Mouse (Mus musculus) heart, embryonic 15.5 days (tissue): ENCODE measurements around the gene Rgcc. TPM values are rescaled to one million over a fixed set of nuclear protein-coding genes. Genes with fewer than 3 reads are reported as not detected.

Experiments
- ATAC-seq: fragments of 200-750 bp; cut with Nextera tagmentation; replicated peaks from 2 replicates; pipeline ENCODE4 v1.8.0; 2017; ENCODE audit warnings: low read depth, moderate TSS enrichment; ENCODE audit not compliant: insufficient number of reproducible peaks, insufficient read depth, low FRiP score
- H3K27ac ChIP-seq: fragments of 300-500 bp; sonication (generic); 2 replicates; pipeline ENCODE4 v1.5.1; 2015; ENCODE audit warnings: mild to moderate bottlenecking, inconsistent platforms
- H3K27me3 ChIP-seq: fragments of 300-500 bp; sonication (generic); 2 replicates; pipeline ENCODE4 v1.6.1; 2015; ENCODE audit warnings: inconsistent platforms
- H3K36me3 ChIP-seq: fragments of 300-500 bp; sonication (generic); 2 replicates; pipeline ENCODE4 v1.6.1; 2015; ENCODE audit warnings: mild to moderate bottlenecking, inconsistent platforms
- H3K4me1 ChIP-seq: fragments of 300-500 bp; sonication (generic); replicated peaks from 2 replicates; pipeline ENCODE4 v1.6.1; 2015; ENCODE audit warnings: inconsistent platforms
- H3K4me2 ChIP-seq: fragments of 300-500 bp; sonication (generic); 2 replicates; pipeline ENCODE4 v1.6.1; 2015; ENCODE audit warnings: inconsistent platforms, mild to moderate bottlenecking, moderate library complexity
- H3K4me3 ChIP-seq: fragments of 300-500 bp; sonication (generic); 2 replicates; pipeline ENCODE4 v1.5.1; 2015; ENCODE audit warnings: mild to moderate bottlenecking, inconsistent platforms
- H3K9ac ChIP-seq: fragments of 300-500 bp; sonication (generic); 2 replicates; pipeline ENCODE4 v1.6.1; 2015; ENCODE audit warnings: mild to moderate bottlenecking, inconsistent platforms
- H3K9me3 ChIP-seq: fragments of 300-500 bp; sonication (generic); replicated peaks from 2 replicates; pipeline ENCODE4 v1.6.1; 2016; ENCODE audit warnings: inconsistent platforms
- WGBS: fragments of 180-500 bp; shearing (Covaris S2); methylation state at CpG from one replicate; pipeline ENCODE4 v1.1.7; 2015; ENCODE audit warnings: mixed read lengths; 5-methylcytosine and 5-hydroxymethylcytosine counted together
- polyA plus RNA-seq: library from polyadenylated mRNA; unstranded; fragments of >200 nt; fragmentation: Nextera tagmentation; extraction: Ambion mirVana; gene quantifications from 2 replicates; pipeline ENCODE4 v1.2.1, GENCODE M21; 2015

Gene Rgcc
- polyA plus RNA-seq, 1 experiment from 2014 or later = 23.8 TPM

DNA sequence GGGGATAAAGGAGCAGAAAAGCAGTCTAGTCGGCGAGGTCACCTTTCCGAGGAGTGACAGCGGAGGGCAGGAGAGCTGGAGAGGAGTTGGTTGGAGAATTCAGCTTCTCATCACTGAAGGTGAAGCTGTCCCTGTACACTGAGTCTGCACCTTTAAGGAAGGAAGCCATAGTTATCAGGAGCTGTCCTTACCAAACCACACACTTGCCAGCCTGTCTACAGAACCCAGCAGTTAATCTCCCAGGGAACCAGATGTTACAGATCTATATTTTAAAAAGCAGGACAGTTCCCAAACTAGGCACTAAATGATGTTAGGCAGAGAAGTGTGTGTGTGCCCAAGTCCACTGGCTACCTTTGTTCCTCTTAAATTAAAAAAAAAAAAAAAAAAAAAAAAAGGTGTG, 9.8 kb downstream of the Rgcc start:
- H3K9me3 ChIP-seq = no peaks in the 10 kb centered on the region
- H3K4me1 ChIP-seq = peaks cover 23% of the 10 kb centered on the region
- no peak for ATAC-seq
- no peak overlapping the region for H3K27ac ChIP-seq
- 90% methylated on average over 4 of the region's 4 CpGs for WGBS
- H3K4me2 ChIP-seq = no peak overlapping the region
- no peaks in the 10 kb centered on the region for H3K27me3 ChIP-seq
- H3K36me3 ChIP-seq = no peaks in the 10 kb centered on the region
- H3K4me3 ChIP-seq = no peak overlapping the region
- no peak overlapping the region for H3K9ac ChIP-seq

DNA sequence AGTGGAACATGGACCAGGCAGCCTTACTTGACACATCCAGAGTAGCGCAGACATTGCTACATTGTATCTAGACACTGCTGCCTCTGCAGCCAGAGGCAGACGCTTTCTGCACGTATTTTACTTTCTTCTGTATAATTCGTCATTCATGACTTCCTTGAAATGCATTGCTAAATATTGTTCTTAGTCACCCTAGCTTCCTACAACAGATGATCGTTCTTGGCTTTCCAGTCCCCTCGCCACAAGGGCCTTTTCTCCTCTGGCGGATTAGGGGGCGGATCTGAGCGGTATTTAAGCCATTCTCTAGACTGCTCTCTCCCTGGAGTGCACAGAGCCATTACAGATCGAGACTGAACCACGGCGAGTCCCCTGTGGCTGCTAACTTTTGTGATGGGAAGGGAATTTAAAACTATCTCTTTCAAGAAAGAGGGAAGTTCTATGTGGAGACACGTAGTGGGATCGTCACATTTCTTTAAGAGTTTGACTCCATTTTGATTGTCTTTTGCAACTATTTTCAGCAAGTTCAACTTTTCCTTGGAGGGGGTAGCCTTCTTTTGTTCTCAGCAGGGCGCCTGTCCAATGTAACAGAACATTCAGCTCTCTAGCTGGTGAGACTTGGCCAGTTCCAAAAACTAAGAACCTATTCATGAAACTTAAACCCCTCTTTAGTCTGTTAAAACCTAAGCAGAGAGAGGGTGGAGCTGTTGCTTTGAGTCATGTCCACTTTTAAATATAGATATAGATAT, 10.6 kb downstream of the Rgcc start:
- Histone ChIP-seq H3K9ac (no peak overlapping the region), H3K27me3 (no peaks in the 10 kb centered on the region), H3K4me2 (peak overlapping the region; percentile 19; the same call in 1 of the 2 replicates), H3K27ac (no peak overlapping the region), H3K4me3 (no peak overlapping the region), H3K4me1 (peaks cover 23% of the 10 kb centered on the region), H3K36me3 (no peaks in the 10 kb centered on the region), H3K9me3 (no peaks in the 10 kb centered on the region)
- WGBS = 54% methylated on average over 15 of the region's 15 CpGs
- no peak for ATAC-seq

DNA sequence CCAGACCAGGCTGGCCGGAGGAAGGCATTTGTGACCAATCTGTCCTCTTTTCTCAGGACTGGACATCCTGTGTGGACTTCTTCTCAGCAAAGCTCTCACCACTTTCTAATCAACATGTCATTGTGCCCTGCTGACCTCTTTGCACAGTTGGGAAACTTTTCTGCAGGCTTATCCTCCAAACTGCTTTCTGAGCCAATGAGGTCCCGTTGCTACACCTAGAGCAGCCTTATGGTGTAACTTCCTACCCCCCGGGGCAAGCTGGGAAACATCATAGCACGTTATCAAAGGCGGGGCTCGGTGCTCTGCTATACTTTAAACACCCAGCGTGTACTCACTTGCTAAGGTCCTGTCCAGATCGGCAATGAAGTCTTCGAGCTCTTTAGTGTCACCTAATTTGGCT, 11.5 kb downstream of the Rgcc start:
- ATAC-seq = 0 out of 2 replicates have a peak, but pooled peaks have one; percentile 16

DNA sequence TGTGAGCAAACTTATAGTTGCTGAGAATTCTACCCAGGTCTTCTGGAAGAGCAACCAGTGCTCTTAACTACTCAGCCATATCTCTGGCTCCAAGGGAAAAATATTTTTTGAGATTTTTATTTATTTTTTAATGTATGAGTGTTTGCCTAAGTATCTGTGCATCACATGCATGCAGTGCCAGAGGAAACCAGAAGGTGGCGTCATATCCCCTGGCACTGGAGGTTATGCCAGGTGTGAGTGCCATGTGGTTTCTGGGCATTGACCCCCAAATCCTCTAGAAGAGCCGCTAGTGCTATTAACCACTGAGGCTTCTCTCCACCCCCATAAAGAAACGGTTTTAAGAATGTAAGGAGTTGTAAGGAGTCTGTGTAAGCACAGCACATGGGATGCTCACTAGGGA, 13.2 kb downstream of the Rgcc start:
- H3K36me3 ChIP-seq = no peaks in the 10 kb centered on the region
- H3K4me1 ChIP-seq = peaks cover 21% of the 10 kb centered on the region
- H3K27me3 ChIP-seq = no peaks in the 10 kb centered on the region
- H3K4me3 ChIP-seq = no peak overlapping the region
- ATAC-seq = no peak
- 65% methylated on average over 3 of the region's 3 CpGs for WGBS
- H3K9me3 ChIP-seq = no peaks in the 10 kb centered on the region
- H3K9ac ChIP-seq = no peak overlapping the region
- no peak overlapping the region for H3K4me2 ChIP-seq
- no peak overlapping the region for H3K27ac ChIP-seq

More for the DNA sequence above, 11.5 kb downstream of the Rgcc start:
- peak overlapping the region; percentile 6; the same call in 1 of the 2 replicates for H3K4me2 ChIP-seq
- H3K9me3 ChIP-seq = no peaks in the 10 kb centered on the region
- no peak overlapping the region for H3K27ac ChIP-seq
- H3K4me3 ChIP-seq = no peak overlapping the region
- no peaks in the 10 kb centered on the region for H3K36me3 ChIP-seq
- H3K9ac ChIP-seq = no peak overlapping the region
- WGBS = 21% methylated on average over 9 of the region's 9 CpGs
- H3K4me1 ChIP-seq = peaks cover 23% of the 10 kb centered on the region
- H3K27me3 ChIP-seq = no peaks in the 10 kb centered on the region

DNA sequence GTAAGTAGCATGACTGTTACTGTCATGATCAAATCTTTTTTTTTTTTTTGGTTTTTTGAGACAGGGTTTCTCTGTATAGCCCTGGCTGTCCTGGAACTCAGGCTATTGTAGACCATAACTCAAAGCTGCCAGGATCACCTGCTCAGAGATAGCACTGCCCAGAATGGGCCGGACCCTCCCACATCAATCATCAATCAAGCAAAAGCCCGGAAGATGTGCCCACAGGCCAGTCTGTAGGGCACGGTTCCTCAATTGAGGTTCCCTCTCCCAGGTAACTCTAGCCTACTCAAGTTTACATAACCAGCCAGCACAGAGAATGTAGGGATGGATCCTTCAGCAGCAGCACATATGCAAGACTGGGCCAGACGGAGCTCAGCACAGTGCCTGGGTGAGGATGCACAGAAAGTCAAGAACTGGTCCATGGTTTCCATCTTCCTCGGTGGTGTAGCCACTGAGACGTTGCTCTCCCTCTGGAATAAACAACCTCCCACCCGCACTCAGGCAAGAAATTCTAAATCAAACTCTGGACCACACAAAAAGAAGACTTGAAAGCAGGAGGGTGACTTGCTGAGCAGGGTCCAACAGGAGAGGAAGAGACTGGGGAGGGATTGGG, 14.1 kb downstream of the Rgcc start:
- no peak for ATAC-seq
- Histone ChIP-seq H3K4me1 (peaks cover 15% of the 10 kb centered on the region), H3K4me3 (no peak overlapping the region), H3K9ac (no peak overlapping the region), H3K27ac (no peak overlapping the region), H3K36me3 (no peaks in the 10 kb centered on the region), H3K4me2 (no peak overlapping the region), H3K27me3 (no peaks in the 10 kb centered on the region), H3K9me3 (no peaks in the 10 kb centered on the region)
- WGBS = 86% methylated on average over 7 of the region's 7 CpGs

DNA sequence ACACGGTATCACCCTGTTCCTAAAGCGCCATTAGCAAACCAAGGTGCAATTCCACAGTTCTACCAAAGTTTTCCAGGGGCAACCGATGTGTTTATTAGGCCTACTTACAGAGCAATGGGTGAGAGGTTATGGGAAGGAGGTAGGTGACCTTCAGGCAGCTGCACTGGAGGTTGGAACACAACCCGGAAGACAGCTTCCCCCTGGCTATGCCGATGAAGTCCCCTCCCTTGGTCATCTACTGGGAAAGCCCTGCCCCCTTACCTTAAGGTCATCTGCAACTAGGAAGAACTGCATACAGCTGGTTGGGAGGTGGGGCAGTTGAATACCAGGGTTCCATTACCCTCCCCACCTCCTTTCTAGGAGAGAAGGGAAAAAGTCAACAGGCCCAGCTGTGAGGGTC, 15.9 kb downstream of the Rgcc start:
- peaks cover 9% of the 10 kb centered on the region; the same call in 1 of the 2 replicates for H3K4me1 ChIP-seq
- 84% methylated on average over 5 of the region's 5 CpGs for WGBS
- H3K4me2 ChIP-seq = no peak overlapping the region
- no peak overlapping the region for H3K4me3 ChIP-seq
- ATAC-seq = no peak
- H3K9ac ChIP-seq = no peak overlapping the region
- H3K9me3 ChIP-seq = no peaks in the 10 kb centered on the region
- H3K27ac ChIP-seq = no peak overlapping the region
- no peaks in the 10 kb centered on the region for H3K36me3 ChIP-seq
- H3K27me3 ChIP-seq = no peaks in the 10 kb centered on the region

DNA sequence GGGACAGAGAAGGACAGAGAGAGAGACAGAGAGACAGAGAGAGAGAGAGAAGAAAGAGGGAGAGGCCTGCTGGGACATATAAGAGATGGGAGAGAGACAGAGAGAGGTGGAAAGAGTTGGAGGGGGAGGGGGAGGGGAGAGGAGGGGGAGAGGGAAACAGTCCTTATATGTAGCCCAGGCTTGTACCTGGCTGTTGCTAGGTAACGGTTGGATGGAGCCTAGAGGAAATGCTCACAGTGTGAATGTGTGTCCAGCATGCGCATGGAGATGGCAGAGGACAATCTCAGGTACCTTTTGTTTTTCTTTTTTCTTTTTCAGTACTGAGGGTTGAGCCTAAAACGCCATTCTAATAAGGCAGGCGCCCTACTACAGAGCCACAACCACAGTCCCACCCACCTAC, 16.8 kb downstream of the Rgcc start:
- H3K4me1 ChIP-seq = peaks cover under 1% of the 10 kb centered on the region; the same call in 1 of the 2 replicates
- no peak overlapping the region for H3K27ac ChIP-seq
- ATAC-seq = no peak
- H3K27me3 ChIP-seq = no peaks in the 10 kb centered on the region
- H3K4me2 ChIP-seq = no peak overlapping the region
- H3K9ac ChIP-seq = no peak overlapping the region
- H3K36me3 ChIP-seq = no peaks in the 10 kb centered on the region
- no peak overlapping the region for H3K4me3 ChIP-seq
- 83% methylated on average over 4 of the region's 4 CpGs for WGBS
- H3K9me3 ChIP-seq = no peaks in the 10 kb centered on the region

DNA sequence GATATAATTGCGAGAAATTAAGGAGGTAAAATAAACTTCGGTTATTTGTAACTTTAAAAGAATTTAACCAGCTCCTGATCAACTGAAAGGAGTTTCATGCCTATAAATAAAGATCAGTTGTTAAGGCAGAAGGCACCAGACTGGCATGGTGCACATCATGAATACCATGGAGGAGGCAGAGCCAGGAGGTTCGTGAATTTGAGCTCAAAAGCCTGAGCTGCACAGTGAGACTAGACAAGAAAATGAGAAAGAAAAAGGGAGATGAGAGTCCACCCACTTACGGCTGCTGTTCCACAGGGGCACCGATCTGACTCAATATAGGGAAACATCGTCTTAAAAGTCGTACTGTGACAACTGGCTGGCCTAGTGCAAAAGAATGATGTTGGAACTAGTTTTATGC, 17.5 kb downstream of the Rgcc start:
- Histone ChIP-seq H3K36me3 (no peaks in the 10 kb centered on the region), H3K4me1 (no peaks in the 10 kb centered on the region), H3K9ac (no peak overlapping the region), H3K27me3 (no peaks in the 10 kb centered on the region), H3K27ac (no peak overlapping the region), H3K4me3 (no peak overlapping the region), H3K9me3 (no peaks in the 10 kb centered on the region), H3K4me2 (no peak overlapping the region)
- no peak for ATAC-seq
- WGBS = 93% methylated on average over 7 of the region's 7 CpGs

DNA sequence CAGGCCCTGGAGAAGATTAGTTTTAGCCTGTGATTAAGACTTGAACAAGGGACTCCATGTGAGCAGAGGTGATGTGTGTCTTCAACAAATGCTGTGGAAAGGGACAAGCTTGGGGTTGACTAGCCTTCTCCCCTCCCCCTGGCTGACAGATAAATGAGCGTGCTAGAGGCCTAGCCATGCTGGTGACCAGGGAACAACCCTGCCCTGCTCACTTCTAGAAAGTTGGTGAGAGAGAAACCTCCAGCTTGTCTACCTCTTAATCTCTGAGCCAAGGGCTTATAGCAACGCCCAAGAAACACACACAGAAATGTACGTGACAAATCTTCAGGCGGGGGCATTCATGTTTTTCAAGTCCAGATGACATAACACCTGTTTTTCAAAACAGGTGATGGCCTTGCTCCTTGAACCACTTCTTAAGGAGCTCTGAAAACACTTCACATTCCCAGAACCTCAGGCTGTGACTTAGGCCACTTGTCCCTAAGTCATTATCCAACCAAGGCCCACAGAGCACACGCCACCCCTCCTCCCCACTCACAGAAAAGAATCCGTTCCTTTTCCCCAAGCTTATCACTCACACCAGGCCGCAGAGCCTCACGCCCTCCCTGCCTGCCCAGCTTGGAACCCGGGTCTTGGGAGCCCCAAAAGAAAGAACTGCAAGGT, 19.4 kb downstream of the Rgcc start:
- Histone ChIP-seq H3K4me3 (no peak overlapping the region), H3K27ac (no peak overlapping the region), H3K4me2 (no peak overlapping the region), H3K9ac (no peak overlapping the region), H3K36me3 (no peaks in the 10 kb centered on the region), H3K27me3 (no peaks in the 10 kb centered on the region), H3K9me3 (no peaks in the 10 kb centered on the region), H3K4me1 (peaks cover 10% of the 10 kb centered on the region; the same call in 1 of the 2 replicates)
- no peak for ATAC-seq
- 77% methylated on average over 9 of the region's 9 CpGs for WGBS

DNA sequence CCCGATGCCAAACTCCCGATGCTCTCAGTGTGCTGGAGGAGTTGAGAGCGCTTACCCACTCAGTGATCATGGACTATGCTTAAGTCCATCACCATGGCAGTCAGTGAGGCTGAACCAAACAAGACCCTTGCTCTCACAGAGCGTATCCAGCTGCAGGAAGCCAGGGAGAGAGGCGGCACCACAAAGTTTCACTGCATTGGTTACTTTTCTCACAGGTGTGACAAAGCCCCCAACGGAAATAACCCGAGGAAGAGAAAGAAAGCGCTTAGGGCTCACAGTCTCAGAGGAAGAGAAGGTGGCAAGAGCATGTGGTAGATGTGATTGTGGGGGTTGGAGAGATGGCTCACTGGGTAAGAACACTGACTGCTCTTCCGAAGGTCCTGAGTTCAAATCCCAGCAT, 21.0 kb downstream of the Rgcc start:
- no peak for ATAC-seq

DNA sequence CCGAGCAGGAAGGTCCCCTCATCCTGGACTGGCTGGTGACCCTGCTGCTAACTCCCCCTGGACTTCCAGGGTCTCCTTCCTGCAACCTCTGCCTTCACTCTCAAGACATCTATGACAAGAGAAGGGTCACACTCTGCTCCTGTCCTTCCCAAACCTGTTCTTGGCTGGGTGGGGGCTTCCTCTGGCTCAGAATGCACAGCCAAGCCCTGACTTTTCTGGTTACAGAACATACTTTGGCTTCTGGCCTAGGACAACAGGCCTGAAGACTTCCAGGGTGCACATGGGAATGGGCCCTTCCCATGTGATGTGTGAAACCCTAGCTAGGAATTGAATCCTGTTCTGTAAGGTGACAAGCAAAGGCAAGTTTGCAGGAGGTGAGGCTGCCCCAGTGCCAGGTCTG, 22.0 kb downstream of the Rgcc start:
- Histone ChIP-seq H3K9ac (no peak overlapping the region), H3K27me3 (no peaks in the 10 kb centered on the region), H3K4me2 (no peak overlapping the region), H3K9me3 (no peaks in the 10 kb centered on the region), H3K27ac (no peak overlapping the region), H3K4me3 (no peak overlapping the region), H3K36me3 (no peaks in the 10 kb centered on the region), H3K4me1 (peaks cover 16% of the 10 kb centered on the region)
- WGBS = 67% methylated on average over 1 of the region's 1 CpGs
- no peak for ATAC-seq

More for the DNA sequence above, 21.0 kb downstream of the Rgcc start:
- H3K9me3 ChIP-seq = no peaks in the 10 kb centered on the region
- 77% methylated on average over 9 of the region's 9 CpGs for WGBS
- H3K36me3 ChIP-seq = no peaks in the 10 kb centered on the region
- peaks cover 12% of the 10 kb centered on the region for H3K4me1 ChIP-seq
- H3K4me3 ChIP-seq = no peak overlapping the region
- no peaks in the 10 kb centered on the region for H3K27me3 ChIP-seq
- no peak overlapping the region for H3K9ac ChIP-seq
- no peak overlapping the region for H3K4me2 ChIP-seq
- peak overlapping the region; percentile 19; the same call in 1 of the 2 replicates for H3K27ac ChIP-seq
